Mouse (Mus musculus) embryonic facial prominence, embryonic 14.5 days (tissue): Measurements from ENCODE around the gene D430019H16Rik. TPM values are rescaled to one million over a fixed set of nuclear protein-coding genes. Genes with fewer than 3 reads are reported as not detected.

ENCODE experiments used
- ATAC-seq: fragments of 200-750 bp; cut with Nextera tagmentation; 2 replicates; pipeline ENCODE4 v1.8.0; 2017; ENCODE audit warnings: low read depth, moderate number of reproducible peaks, moderate TSS enrichment
- DNase-seq: peaks from one replicate; pipeline ENCODE4 v3.0.0-alpha.2; 2015; ENCODE audit warnings: low spot score
- H3K27ac ChIP-seq: fragments of 300-500 bp; sonication (generic); replicated peaks from 2 replicates; pipeline ENCODE4 v1.5.1; 2014; ENCODE audit warnings: low read depth, mild to moderate bottlenecking, low read length, moderate library complexity
- H3K27me3 ChIP-seq: fragments of 300-500 bp; sonication (generic); replicated peaks from 2 replicates; pipeline ENCODE4 v1.6.1; 2014; ENCODE audit warnings: low read length; ENCODE audit not compliant: control insufficient read depth, insufficient read depth
- H3K36me3 ChIP-seq: fragments of 300-500 bp; sonication (generic); 2 replicates; pipeline ENCODE4 v1.6.1; 2014; ENCODE audit warnings: low read length, mixed read lengths; ENCODE audit not compliant: control insufficient read depth, insufficient read depth
- H3K4me1 ChIP-seq: fragments of 300-500 bp; sonication (generic); 2 replicates; pipeline ENCODE4 v1.6.1; 2014; ENCODE audit warnings: antibody characterized with exemption, low read length; ENCODE audit not compliant: control insufficient read depth, insufficient read depth
- H3K4me2 ChIP-seq: fragments of 300-500 bp; sonication (generic); 2 replicates; pipeline ENCODE4 v1.6.1; 2014; ENCODE audit warnings: low read depth, mild to moderate bottlenecking, low read length, moderate library complexity, mixed read lengths
- H3K4me3 ChIP-seq: fragments of 300-500 bp; sonication (generic); 2 replicates; pipeline ENCODE4 v1.5.1; 2014; ENCODE audit warnings: low read depth, mild to moderate bottlenecking, low read length
- H3K9ac ChIP-seq: fragments of 300-500 bp; sonication (generic); 2 replicates; pipeline ENCODE4 v1.6.1; 2014; ENCODE audit warnings: low read depth, mild to moderate bottlenecking, low read length, moderate library complexity, mixed read lengths
- H3K9me3 ChIP-seq: fragments of 300-500 bp; sonication (generic); 2 replicates; pipeline ENCODE4 v1.6.1; 2016; ENCODE audit warnings: low read length; ENCODE audit not compliant: control insufficient read depth
- WGBS: fragments of 180-500 bp; shearing (Covaris S2); extraction: QIAGEN DNeasy Blood & Tissue Kit; methylation state at CpG from one replicate; pipeline ENCODE4 v1.1.7; 2014; 5-methylcytosine and 5-hydroxymethylcytosine counted together
- polyA plus RNA-seq: library from polyadenylated mRNA; unstranded; fragments of >200 nt; fragmentation: Nextera tagmentation; extraction: Ambion mirVana; gene quantifications from 2 replicates; pipeline ENCODE4 v1.2.1, GENCODE M21; 2014

D430019H16Rik gene
- polyA plus RNA-seq, 1 experiment from 2014 or later, result 3.4 TPM

DNA sequence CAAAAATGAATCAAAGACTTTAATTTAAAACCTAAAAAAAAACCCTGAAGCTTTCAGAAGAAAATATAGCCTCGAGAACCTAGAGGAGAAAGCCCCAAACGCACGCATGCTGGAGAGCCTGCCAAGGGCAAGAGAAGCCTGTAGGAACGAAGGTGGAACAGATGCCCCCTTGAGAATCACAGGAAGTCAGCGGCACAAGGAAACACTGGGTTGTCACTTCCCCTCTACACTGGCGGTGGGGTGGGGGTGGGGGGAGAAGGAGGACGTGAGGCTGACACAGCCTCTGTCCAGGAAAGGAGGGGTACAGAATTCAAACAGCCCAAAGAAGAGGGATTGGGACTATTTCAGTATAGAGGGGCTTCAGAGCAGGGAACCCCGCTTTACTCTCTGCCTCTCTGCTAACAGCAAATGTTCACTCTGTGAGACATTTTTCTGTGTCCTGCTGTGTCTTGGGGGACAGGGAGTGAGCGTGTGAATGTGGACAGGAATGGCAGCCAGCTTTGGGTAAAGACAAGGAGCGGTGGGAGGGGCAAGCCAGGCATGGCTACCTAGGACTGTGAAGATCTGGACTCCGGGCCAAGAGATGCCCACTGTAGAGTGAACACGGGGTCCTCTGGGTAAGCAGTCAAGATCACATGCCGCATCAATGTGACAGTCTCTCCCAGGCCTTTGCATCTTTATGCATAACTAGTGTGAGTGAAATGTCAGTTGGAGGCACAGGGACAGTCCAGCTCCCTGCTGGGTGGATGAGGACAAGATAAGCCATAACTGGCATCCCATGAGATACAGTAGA is 82.5 kb downstream of the D430019H16Rik start:
- Histone ChIP-seq H3K27me3 (no peaks in the 10 kb centered on the region), H3K4me2 (no peak overlapping the region), H3K36me3 (no peaks in the 10 kb centered on the region), H3K27ac (no peak overlapping the region), H3K4me1 (peaks cover 3% of the 10 kb centered on the region; the same call in 1 of the 2 replicates), H3K9ac (no peak overlapping the region), H3K4me3 (no peak overlapping the region), H3K9me3 (no peaks in the 10 kb centered on the region)
- DNase-seq (no peak), ATAC-seq (no peak)
- whole genome bisulfite sequencing, result 53% methylated on average over 13 of the region's 13 CpGs

GRCm38 (mm10) chr12:105537162-105537561 is 83.5 kb downstream of the D430019H16Rik start:
- Histone ChIP-seq H3K36me3 (no peaks in the 10 kb centered on the region), H3K4me3 (no peak overlapping the region), H3K4me2 (no peak overlapping the region), H3K4me1 (peaks cover 3% of the 10 kb centered on the region; the same call in 1 of the 2 replicates), H3K27ac (no peak overlapping the region), H3K27me3 (no peaks in the 10 kb centered on the region), H3K9ac (no peak overlapping the region), H3K9me3 (no peaks in the 10 kb centered on the region)
- ATAC-seq (no peak), DNase-seq (no peak)
- 66% methylated on average over 5 of the region's 5 CpGs for WGBS

- 89% methylated on average over 10 of the region's 10 CpGs for WGBS
- Histone ChIP-seq H3K9me3 (no peaks in the 10 kb centered on the region), H3K27ac (no peak overlapping the region), H3K4me3 (no peak overlapping the region), H3K4me1 (peaks cover 3% of the 10 kb centered on the region; the same call in 1 of the 2 replicates), H3K4me2 (no peak overlapping the region), H3K27me3 (no peaks in the 10 kb centered on the region), H3K36me3 (no peaks in the 10 kb centered on the region), H3K9ac (no peak overlapping the region)
- DNase-seq, result no peak
- ATAC-seq, result no peak
Measured at GRCm38 (mm10) chr12:105539649-105540048, 86.0 kb downstream of the D430019H16Rik start.

DNA sequence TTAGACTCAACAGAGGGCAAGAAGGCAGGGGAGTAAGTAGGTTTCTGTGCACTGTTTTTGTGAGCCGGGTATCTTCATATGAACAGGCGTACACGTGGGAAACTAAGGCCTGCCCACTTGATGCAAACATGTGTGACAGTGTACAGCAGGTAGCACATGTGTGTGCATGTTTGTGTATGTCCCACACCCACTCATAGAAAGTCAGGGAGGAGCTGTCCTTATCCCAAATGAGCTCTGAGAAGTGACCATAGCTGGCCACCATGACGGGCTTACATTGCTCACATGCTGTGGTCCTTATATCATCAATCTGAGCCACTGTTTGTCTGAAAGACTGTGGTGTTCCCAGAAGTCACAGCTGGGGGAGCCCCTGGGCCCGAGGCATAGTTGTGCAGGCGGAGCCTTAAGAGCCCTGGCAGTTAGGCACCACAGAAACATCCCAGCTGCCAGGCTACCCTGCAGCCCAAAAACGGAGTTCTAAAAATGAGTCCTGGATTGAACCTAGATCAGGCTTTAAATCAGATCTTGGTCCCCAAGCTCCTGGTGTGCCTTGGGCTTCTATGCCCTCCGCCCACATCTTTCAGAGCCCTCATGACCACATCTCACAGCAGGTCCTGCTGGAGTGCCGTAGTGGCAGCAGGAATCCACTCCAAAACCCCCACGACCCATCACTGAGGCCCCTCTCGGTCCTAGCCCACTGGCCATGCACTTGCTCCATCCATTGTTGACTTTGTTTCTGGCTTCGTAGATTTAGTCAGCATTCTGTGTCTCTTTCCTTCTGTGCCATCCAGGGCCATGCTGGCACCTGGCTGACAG is 88.1 kb downstream of the D430019H16Rik start:
- no peak overlapping the region for H3K9ac ChIP-seq
- no peak for ATAC-seq
- H3K4me3 ChIP-seq, result no peak overlapping the region
- H3K4me2 ChIP-seq, result no peak overlapping the region
- no peak for DNase-seq
- H3K9me3 ChIP-seq, result no peaks in the 10 kb centered on the region
- no peaks in the 10 kb centered on the region for H3K36me3 ChIP-seq
- H3K27me3 ChIP-seq, result no peaks in the 10 kb centered on the region
- H3K27ac ChIP-seq, result no peak overlapping the region
- WGBS, result 72% methylated on average over 12 of the region's 12 CpGs
- H3K4me1 ChIP-seq, result peaks cover 9% of the 10 kb centered on the region

DNA sequence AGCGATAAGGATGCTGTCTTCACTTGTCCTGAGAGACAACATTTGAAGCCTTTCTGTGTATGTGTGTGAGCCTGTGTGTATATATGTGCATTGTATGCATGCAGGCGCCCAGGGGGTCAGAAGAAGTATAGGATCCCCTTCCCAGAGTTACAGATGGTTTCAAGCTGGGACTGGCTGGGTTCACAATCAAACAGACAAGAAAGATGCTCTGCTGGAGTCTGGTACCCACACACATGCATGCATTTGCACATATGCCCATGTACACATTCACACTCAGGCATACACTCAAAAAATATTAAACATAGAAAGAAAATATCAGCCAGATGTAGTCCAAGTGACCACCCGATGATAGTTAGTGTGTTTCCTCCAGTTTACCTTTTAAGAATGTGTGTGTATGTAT is 88.9 kb downstream of the D430019H16Rik start:
- Histone ChIP-seq H3K9me3 (no peaks in the 10 kb centered on the region), H3K36me3 (no peaks in the 10 kb centered on the region), H3K4me3 (no peak overlapping the region), H3K27ac (no peak overlapping the region), H3K4me2 (no peak overlapping the region), H3K4me1 (peaks cover 9% of the 10 kb centered on the region), H3K27me3 (no peaks in the 10 kb centered on the region), H3K9ac (no peak overlapping the region)
- WGBS, result 78% methylated on average over 3 of the region's 3 CpGs
- ATAC-seq (no peak), DNase-seq (no peak)

Other genes with a start within 250 kb of the D430019H16Rik start
- gene Tcl1, start 231.1 kb upstream of the D430019H16Rik start, polyA plus RNA-seq, result not detected in 2 replicates
- gene Tunar, start 120.0 kb upstream of the D430019H16Rik start, polyA plus RNA-seq, result 0.32 and 0.63 TPM in 2 replicates
- gene Bdkrb2, start 109.4 kb downstream of the D430019H16Rik start, polyA plus RNA-seq, result 1.0 and 1.4 TPM in 2 replicates
- gene Bdkrb1, start 149.2 kb downstream of the D430019H16Rik start, polyA plus RNA-seq, result 0.17 TPM in 1 of 2 replicates, not detected in the other
- gene Gskip, start 231.0 kb downstream of the D430019H16Rik start, polyA plus RNA-seq, result 27.9 and 29.7 TPM in 2 replicates
- 16.5 and 17.5 TPM in 2 replicates for gene Atg2b, start 231.4 kb downstream of the D430019H16Rik start, polyA plus RNA-seq